Mouse (Mus musculus) liver, adult 2 months (tissue): ENCODE results near the gene Kpna1. TPM values are rescaled to one million over a fixed set of nuclear protein-coding genes. Genes with fewer than 3 reads are reported as not detected.

ENCODE experiments used
- DNase-seq: peaks from one replicate; pipeline ENCODE4 v3.0.0-alpha.2; 2011; ENCODE audit warnings: low read depth, low spot score; ENCODE audit errors: extremely low read depth
- H3K27ac ChIP-seq: fragments of 200-500 bp; replicated peaks from 2 replicates; pipeline ENCODE4 v1.5.1; 2012; ENCODE audit warnings: low read depth, mild to moderate bottlenecking, control low read depth, inconsistent platforms, low read length; ENCODE audit not compliant: insufficient read depth
- H3K27me3 ChIP-seq: fragments of 200-500 bp; 2 replicates; pipeline ENCODE4 v1.6.1; 2012; ENCODE audit warnings: mild to moderate bottlenecking, moderate library complexity, low read length, inconsistent platforms; ENCODE audit not compliant: control insufficient read depth, insufficient read depth
- H3K36me3 ChIP-seq: fragments of 200-500 bp; 2 replicates; pipeline ENCODE4 v1.6.1; 2012; ENCODE audit warnings: low read length, inconsistent platforms; ENCODE audit not compliant: control insufficient read depth, insufficient read depth
- H3K4me1 ChIP-seq: fragments of 200-500 bp; 2 replicates; pipeline ENCODE4 v1.6.1; 2011; ENCODE audit warnings: low read length; ENCODE audit not compliant: control insufficient read depth, insufficient read depth
- H3K4me3 ChIP-seq: fragments of 200-500 bp; 2 replicates; pipeline ENCODE4 v1.5.1; 2011; ENCODE audit warnings: low read depth, mild to moderate bottlenecking, control low read depth, low read length, moderate library complexity; ENCODE audit not compliant: insufficient read depth
- H3K79me2 ChIP-seq: fragments of 200-500 bp; 2 replicates; pipeline ENCODE4 v1.6.1; 2012; ENCODE audit warnings: inconsistent platforms, mild to moderate bottlenecking, low read length, moderate library complexity; ENCODE audit not compliant: control insufficient read depth, insufficient read depth
- H3K9ac ChIP-seq: fragments of 200-500 bp; 2 replicates; pipeline ENCODE4 v1.6.1; 2012; ENCODE audit warnings: low read depth, mild to moderate bottlenecking, control low read depth, inconsistent platforms, low read length
- CTCF ChIP-seq: fragments of 200-500 bp; IDR thresholded peaks from 2 replicates; pipeline ENCODE4 v1.5.1; 2011; ENCODE audit warnings: low read depth, low read length, control low read depth
- POLR2A ChIP-seq: fragments of 200-500 bp; IDR thresholded peaks from 2 replicates; pipeline ENCODE4 v1.6.1; 2011; ENCODE audit warnings: low read length, control low read depth; ENCODE audit not compliant: insufficient read depth; ENCODE audit errors: extremely low read depth
- WGBS: fragments of 180-500 bp; shearing (Covaris S2); methylation state at CpG from one replicate; pipeline ENCODE4 v1.1.7; 2018; 5-methylcytosine and 5-hydroxymethylcytosine counted together
- polyA plus RNA-seq: library from polyadenylated mRNA; depleted of rRNA; stranded (reverse); fragments of >200 nt; gene quantifications from 2 replicates; pipeline ENCODE4 v1.2.3, GENCODE M21; 2012
- total RNA-seq: library from RNA; depleted of rRNA; stranded (reverse); fragments of >200 nt; gene quantifications from 2 replicates; pipeline ENCODE4 v1.2.3, GENCODE M21; 2014

The Kpna1 gene
- total and polyA plus RNA-seq, 2 experiments, result 5.7 to 21.1 TPM

- H3K27ac ChIP-seq, result no peak overlapping the region
- peaks cover 3% of the 10 kb centered on the region; the same call in 1 of the 2 replicates for H3K4me1 ChIP-seq
- peaks cover 16% of the 10 kb centered on the region; the same call in 1 of the 2 replicates for H3K36me3 ChIP-seq
- TF ChIP-seq CTCF (no peak), POLR2A (no peak)
- H3K27me3 ChIP-seq, result no peaks in the 10 kb centered on the region
- H3K79me2 ChIP-seq, result no peaks in the 10 kb centered on the region; the same call in 1 of the 2 replicates
- 93% methylated on average over 10 of the region's 10 CpGs for WGBS
- DNase-seq, result no peak
- no peak overlapping the region for H3K9ac ChIP-seq
- no peak overlapping the region for H3K4me3 ChIP-seq
These were observed 64.5 kb downstream of the Kpna1 start for GRCm38 (mm10) chr16:36043073-36043472.

DNA sequence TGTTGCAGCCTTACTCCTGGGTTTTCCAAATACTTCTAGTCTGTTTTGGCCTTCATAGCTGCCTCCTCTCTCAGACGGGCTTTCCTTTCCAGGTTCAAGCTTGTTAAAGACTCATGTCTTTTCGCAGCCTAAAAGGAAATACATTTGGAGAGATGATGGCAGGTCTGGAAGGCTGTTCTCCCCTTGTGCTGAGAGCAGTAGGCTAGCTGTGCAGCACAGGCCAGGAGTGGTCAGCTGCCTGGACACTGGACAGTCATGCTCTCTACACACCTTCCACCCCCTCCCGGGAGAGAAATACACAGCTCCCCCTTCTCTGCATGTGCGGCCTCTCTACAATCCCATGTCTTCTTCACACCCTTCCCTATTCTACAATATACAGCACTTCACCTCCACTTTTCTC lies 65.4 kb downstream of the Kpna1 start:
- Histone ChIP-seq H3K4me1 (peaks cover 3% of the 10 kb centered on the region; the same call in 1 of the 2 replicates), H3K9ac (no peak overlapping the region), H3K4me3 (no peak overlapping the region), H3K27ac (no peak overlapping the region), H3K36me3 (peaks cover 22% of the 10 kb centered on the region; the same call in 1 of the 2 replicates), H3K79me2 (no peaks in the 10 kb centered on the region; the same call in 1 of the 2 replicates), H3K27me3 (no peaks in the 10 kb centered on the region)
- TF ChIP-seq CTCF, result no peak
- TF ChIP-seq POLR2A, result no peak
- 91% methylated on average over 4 of the region's 4 CpGs for WGBS
- DNase-seq, result no peak

DNA sequence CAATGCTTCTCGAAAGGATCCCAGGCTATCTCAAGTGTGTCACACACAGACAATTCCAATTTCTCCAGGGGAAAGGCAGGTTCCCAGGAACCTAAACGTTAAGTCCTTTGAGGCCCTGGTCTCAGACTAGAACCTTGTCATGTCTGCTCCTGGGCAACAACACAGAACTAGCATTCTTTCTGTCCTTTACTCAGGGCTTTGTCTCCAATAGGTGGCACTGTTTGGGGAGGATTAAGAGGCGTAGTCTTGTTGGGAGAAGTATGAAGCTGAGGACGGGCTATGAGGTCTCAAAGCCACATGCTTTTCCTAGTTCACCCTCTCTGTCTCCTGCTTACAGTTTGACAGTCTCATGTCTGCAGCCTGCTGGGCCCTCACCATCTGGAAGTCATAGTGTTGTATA lies 69.0 kb downstream of the Kpna1 start:
- Histone ChIP-seq H3K4me3 (no peak overlapping the region), H3K27ac (no peak overlapping the region), H3K9ac (no peak overlapping the region), H3K4me1 (no peaks in the 10 kb centered on the region), H3K36me3 (peaks cover 46% of the 10 kb centered on the region), H3K27me3 (no peaks in the 10 kb centered on the region), H3K79me2 (no peaks in the 10 kb centered on the region)
- WGBS, result 93% methylated on average over 4 of the region's 4 CpGs
- TF ChIP-seq POLR2A (no peak), CTCF (no peak)
- DNase-seq, result no peak

DNA sequence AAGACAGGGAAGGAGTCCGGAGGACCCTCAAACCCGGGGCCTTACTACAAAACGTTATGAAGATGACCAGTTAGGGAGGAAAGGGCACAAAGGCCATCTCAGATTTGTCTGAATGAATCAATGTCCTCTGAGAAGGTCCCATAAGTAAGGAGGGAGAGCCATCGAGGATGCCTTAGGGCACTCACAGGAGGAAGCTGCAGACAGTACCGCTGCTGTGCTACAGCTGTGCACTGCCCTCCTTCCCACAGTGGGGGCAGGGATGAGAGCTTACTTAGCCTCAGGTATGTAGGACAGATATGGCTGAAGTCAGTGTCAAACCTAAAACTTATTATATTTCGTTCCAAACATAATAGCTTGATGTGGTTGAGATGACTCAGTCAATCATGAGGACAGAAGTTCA lies 72.9 kb downstream of the Kpna1 start:
- H3K79me2 ChIP-seq, result no peaks in the 10 kb centered on the region; the same call in 1 of the 2 replicates
- peaks cover 39% of the 10 kb centered on the region for H3K36me3 ChIP-seq
- no peak for DNase-seq
- no peak overlapping the region for H3K27ac ChIP-seq
- H3K9ac ChIP-seq, result no peak overlapping the region
- no peak for TF ChIP-seq POLR2A
- no peak for TF ChIP-seq CTCF
- H3K4me3 ChIP-seq, result no peak overlapping the region
- no peaks in the 10 kb centered on the region for H3K27me3 ChIP-seq
- no peaks in the 10 kb centered on the region for H3K4me1 ChIP-seq
- WGBS, result 93% methylated on average over 6 of the region's 6 CpGs

DNA sequence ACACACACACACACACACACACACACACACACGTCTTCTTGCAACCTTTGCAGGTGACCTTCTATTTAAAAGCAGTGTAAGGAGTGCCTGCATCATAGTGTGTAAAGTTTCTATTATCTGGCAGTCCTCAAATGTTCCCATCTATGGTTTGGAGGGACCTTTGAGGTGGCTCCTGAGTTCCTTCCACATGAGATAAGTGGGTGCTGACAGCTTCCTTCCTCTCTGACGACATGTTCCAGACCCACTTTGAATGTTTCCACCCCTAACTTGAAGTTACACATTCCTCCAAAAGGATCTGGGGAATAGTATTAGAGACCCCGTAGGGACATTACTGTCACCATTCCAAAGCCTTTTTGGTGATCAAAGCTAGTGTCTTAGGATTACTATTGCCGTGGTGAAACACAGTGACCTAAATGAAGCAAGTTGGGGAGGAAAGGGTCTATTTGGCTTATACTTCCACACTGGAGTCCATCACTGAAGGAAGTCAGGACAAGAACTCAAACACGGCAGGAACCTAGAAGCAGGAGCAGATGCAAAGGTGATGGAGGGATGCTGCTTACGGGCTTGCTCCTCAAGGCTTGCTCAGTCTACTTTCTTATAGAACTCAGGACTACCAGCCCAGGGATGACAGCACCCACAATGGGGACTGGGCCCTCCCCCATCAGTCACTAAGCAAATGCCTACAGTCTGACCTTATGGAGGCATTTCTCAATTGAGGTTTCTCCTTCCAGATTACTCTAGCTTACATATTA lies 75.2 kb downstream of the Kpna1 start:
- no peak overlapping the region for H3K9ac ChIP-seq
- H3K79me2 ChIP-seq, result no peaks in the 10 kb centered on the region; the same call in 1 of the 2 replicates
- H3K27ac ChIP-seq, result no peak overlapping the region
- no peak for TF ChIP-seq CTCF
- TF ChIP-seq POLR2A, result no peak
- no peaks in the 10 kb centered on the region for H3K4me1 ChIP-seq
- H3K27me3 ChIP-seq, result no peaks in the 10 kb centered on the region
- DNase-seq, result no peak
- H3K36me3 ChIP-seq, result peaks cover 27% of the 10 kb centered on the region
- 79% methylated on average over 6 of the region's 6 CpGs for WGBS
- no peak overlapping the region for H3K4me3 ChIP-seq

DNA sequence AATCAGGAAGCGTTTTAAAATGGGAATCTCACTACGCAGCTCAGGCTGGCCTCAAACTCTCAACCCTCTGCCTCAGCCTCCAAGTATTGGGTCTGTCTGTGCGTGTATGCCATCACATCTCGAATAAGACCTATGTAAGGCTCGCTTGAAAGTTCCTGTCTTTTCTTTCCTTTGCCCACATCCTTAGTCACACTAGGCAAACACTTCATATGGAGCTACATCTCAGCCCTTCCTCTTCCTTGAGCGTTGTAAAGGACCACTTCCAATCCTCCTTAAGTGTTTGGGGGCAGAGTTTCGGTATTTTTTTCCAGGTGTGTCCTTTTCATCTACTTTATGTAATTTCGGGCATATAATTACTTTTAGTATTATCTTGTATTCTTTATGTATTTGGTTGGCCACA lies 76.4 kb downstream of the Kpna1 start:
- H3K27ac ChIP-seq, result no peak overlapping the region
- no peaks in the 10 kb centered on the region for H3K4me1 ChIP-seq
- no peak for DNase-seq
- H3K4me3 ChIP-seq, result no peak overlapping the region
- peaks cover 16% of the 10 kb centered on the region; the same call in 1 of the 2 replicates for H3K36me3 ChIP-seq
- TF ChIP-seq CTCF (no peak), POLR2A (no peak)
- H3K9ac ChIP-seq, result no peak overlapping the region
- 97% methylated on average over 8 of the region's 8 CpGs for WGBS
- no peaks in the 10 kb centered on the region for H3K27me3 ChIP-seq
- H3K79me2 ChIP-seq, result no peaks in the 10 kb centered on the region; the same call in 1 of the 2 replicates
